Mouse (Mus musculus) layer of hippocampus, adult 9-10 months (tissue): Measurements from ENCODE around the gene Rere.
"Not testable (repeated sequence)": the region's sequence is repeated elsewhere in the genome, so short reads cannot be mapped to it uniquely, and the experiment has no call there.

Source experiments
- DNase-seq: peaks from one replicate; pipeline ENCODE4 v3.0.0; 2022; ENCODE audit warnings: low spot score

Rere gene

DNA sequence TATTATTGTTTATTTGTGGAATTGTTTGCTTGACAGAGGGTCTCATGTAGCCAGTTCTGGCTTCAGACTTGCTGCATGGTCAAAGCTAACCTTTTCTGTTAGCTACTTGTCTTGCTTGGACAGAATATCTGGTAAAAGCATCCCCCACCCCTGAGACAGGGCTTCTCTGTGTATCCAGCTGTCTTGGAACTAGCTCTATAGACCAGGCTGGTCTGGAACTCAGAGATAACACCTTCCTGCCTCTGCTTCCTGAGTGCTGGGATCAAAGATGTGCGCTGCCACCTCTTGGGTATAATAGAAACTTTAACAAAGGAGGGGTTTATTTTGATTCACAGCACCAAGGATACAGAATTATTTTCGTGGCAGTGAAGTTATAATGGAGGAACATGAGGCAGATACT lies 304.4 kb downstream of the Rere start:
- no peak for DNase-seq

DNA sequence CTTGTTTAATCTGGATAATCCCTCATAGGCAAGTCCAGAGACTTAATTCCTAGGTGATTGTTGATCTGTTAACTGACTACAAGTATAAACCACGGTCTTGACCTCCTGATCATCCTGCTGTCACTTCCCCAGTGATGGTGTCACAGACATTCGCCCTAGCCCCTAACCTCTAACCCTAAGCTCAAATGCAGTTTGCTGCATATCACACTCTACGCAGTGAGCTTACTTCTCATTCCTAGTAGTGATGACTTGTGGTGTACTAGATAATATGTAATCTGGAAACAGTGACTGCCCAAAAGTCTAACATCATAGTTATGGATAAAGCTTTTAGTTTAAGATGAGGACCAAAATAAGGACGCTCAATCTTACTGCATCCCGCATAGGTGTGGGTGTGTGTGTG lies 304.8 kb downstream of the Rere start:
- no peak for DNase-seq

DNA sequence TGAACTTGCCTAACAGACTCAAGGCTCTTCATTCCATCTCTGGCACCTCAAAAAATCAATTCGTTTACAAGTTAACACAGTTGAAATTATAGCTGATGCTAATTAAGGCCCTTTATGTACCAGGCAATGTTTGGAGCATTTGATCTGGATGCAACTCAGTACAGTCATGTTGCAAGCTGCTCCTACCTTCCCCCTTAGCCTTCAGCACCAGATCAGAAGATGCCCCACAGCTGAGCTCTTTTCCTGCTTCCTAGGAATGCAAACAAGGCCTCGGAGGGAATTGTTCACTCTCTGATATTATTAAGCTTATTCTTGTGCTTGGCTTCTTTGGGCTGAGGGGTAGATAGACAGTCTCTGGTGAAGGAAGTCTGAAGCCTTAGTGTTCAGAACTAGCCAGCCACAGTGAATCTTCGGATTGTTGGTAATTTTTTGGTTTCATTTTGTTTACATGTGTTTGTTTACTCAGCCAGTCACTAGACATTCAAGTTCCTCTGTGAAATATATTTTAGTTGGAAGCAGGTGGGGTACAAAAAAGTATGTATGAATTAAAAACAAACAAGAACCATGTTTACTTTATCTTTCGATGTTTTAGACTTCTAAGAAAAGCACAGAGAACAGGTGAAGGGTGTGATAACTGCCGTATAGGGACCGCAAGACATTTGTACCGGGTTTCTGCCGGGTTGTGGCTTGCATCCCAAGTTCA lies 306.3 kb downstream of the Rere start:
- DNase-seq = no peak

DNA sequence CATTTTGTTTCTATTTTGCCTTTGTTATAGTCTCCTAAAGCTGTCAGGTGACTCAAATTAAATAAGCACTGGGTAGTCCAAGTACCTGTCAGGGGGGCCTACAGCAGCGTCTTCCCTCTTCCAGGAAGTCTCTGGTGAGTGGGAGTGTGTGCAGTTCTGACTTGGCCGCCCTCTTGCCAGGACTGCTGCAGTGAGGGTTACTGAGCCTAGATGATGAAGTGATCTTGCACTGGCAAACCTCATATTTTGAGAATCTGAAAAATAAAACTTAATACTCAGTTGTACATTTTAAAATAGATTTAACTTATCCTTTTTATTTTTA lies 306.8 kb downstream of the Rere start:
- DNase-seq = no peak

DNA sequence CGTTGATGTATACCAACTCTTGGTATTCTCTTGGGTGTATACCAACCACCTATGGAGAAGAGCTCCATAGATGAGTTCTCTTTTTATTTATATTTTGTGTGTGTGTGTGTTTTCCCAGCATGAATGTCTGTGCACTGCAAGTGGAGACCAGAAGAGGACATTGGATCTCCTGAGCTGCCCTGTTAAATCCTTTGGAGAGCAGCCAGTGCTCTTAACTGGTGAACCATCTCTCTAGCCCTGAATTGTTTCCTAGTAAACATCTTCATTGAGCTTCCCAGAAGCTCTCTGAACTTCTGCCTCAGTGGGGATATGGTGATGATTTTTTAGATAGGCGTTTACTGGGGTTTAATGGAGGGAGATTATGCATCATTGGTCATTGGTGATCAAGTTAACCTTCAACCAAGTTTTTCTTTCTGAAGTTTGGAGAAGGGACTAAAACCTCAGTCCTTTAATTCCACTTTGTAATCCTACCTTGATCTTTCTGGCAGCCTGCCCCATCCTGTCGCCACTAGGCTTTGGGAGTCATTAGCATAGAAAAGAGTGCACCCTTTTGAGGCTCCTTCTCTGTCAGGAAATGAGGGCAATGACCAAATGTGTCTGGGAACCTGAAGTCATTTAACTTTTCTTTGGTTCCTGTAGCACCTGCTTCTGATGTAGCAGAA lies 309.3 kb downstream of the Rere start:
- no peak for DNase-seq

DNA sequence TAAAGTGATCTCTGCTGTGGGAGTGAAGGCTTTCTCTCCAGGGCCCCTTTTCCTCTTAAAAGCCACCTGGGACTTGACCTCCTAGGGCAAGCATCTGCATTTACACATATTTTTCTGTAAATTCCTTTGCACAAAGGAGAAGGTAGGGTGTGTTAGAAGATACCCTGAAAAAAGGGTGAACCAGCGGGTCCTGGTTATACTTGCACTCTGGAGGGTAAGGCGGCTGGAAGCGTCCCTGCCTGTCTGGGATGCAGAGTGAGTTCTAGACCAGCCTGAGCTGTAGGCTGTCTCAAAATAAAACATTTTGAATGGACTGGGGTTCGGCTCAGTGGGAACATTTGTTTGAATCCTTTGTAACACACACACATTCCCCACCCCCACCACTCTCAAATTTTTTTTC lies 310.2 kb downstream of the Rere start:
- no peak for DNase-seq

DNA sequence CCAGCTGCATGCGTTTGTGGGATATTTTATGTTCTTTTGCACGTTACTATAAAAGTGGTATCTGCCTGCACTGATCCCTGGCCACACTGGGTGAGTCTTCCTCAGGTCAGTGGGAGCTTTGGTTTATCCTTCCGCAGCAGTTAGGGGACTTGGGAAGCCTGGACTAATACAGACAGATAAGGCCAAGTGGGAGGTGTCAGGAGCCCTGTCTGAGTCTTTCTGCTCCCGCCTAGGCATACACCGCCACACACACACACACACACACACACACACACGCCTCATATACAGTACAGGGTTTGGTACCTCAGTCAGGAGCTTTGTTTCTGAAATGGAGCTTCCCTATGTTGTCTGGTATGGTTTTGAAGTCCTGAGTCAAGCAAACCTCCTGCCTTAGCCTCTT lies 310.6 kb downstream of the Rere start:
- no peak for DNase-seq

DNA sequence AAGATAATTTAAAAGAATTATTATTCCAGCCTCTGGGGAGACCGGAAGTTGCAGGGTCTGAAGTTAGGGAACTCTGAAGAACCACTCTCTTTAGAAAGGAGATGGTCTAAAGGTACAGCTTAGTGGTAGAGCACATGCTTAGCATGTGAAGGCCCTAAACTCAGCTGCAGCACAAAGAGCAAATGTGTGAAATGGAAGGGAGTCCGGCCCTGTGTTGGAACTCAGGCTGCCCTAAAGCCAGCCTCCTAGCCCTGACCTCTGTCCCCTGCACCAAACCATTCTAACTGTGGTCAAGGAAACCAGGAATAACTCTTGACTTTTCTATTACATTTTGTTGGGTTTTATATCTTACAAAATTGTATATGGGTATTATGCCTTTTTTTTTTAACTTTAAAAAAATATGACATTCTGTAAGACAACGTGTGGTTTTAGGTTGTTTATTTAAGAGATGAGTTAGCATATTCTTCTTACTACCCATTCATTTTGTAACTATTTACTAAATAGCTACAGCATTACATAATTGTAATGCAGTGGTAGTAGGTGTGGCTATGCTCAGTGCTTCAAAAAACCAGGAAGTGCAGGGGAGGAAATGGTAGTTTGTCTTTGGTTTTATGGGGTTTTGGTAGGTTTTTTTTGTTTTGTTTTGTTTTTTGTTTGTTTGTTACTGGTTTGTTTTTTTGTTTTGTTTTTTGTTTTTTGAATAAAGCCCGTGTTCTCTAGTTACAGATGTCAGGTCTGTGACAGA lies 312.2 kb downstream of the Rere start:
- DNase-seq = no peak

DNA sequence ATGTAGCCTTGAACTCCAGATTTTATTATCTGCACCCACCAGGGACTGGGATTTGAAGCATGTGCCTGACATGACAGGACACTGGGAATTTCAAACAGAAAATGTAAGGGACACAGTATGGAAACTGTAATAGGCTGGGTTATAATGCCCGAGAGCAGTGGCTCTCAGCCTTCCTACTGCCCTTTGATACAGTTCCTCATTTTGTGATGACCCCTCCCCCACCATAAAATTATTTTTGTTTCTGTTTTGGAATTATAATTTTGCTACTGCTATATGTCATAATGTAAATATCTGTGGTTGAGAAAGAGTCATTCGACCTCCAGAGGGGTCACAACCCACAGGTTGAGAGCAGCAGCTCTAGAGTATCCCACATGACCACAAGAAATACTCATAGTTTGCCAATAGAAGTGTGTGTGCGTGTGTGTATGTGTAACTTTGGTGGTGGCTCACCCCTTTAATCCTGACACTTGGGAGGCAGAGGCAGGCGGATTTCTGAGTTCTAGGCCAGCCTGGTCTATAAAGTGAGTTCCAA lies 312.9 kb downstream of the Rere start:
- no peak for DNase-seq

DNA sequence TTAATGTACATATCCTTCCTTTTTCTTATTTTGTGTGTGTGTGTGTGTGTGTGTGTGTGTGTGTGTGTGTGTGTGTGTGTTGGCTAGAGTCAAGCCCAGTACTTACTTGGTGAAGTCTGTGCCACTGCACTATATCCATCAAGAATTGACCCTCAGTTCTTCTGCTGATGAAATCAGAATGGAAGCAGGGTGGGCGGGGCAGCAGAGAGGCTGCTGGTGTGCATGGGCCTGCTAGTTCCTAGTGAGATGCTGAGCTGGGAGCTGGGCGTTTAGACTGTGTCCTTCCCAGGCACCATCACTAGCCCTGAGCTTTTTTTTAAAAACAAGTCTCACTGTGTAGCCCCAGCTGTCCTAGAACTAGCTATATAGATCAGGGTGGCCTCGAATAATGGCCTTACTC lies 313.6 kb downstream of the Rere start:
- DNase-seq = no peak

DNA sequence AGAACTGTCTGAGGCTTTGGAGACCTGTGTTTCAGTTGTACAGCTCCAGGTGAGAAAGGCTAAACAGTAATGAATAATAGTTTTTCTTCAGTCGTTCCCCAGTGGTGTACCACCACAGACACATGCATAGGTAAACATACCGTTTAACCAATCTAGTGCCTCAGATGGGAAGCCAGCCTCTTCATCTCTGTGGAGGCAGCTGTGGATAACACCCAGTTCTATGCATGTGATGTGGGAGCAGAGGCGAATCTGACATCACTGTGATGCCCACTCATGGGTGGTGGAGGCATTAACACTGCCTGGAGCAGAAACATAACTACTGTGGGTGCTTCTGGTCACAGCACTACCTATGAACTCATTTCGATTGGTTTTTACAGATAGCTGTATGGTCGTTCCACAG lies 314.5 kb downstream of the Rere start:
- DNase-seq = no peak

DNA sequence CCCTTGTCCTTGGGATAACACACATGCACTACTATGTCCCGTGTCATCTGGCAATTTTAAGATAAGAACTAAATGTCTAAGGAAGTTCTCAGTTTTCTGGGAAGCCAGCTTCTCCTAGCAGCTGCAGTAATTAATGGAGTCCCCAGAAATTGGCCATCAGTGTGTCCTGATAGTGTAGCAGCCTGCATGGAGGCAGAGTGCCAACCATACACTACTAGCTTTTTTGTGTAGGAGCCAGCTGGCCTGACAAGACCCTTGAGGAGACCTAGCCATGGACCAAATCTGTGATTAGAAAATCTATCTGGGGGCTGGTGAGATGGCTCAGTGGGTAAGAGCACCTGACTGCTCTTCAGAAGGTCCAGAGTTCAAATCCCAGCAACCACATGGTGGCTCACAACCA lies 317.2 kb downstream of the Rere start:
- DNase-seq = no peak

DNA sequence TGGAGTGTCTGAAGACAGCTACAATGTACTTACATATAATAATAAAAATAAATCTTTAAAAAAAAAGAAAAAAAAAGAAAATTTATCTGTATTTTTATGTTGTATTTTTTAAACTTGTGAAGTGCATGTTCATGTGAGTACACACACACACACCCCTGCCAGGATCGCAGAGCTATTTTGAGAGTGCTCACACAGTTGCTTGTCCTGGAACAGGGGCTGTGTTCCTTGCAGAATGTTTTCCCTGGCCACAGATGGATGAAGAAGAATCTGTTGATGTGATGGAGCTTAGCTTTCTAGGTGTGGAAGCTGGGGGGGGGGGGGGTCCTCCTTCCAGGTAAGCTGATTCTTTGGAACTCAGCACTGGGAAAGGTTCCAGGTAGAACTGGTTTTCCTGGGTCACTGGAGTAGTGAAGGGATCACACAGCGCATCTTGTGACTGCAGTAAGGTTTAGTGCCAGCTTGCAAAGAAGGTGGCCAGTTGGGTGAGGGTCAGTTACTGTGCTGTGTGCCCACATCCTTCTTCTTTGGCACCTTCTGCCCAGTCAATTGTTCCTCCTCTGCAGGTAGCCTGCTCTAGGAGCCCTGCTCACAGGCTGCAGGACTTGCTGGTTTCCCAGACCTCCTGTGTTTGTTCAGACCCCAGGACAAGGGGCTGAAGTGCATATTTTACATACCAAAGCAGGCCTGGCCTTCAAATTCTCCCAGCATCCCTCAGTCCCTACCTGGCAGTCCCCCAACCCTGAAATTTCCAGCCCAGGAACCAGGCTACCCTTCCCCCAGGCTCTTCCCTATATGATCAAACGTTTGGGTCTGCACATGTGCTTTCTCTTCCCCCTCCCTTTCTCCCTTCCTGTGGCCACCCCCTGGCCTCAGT lies 317.9 kb downstream of the Rere start:
- no peak for DNase-seq

DNA sequence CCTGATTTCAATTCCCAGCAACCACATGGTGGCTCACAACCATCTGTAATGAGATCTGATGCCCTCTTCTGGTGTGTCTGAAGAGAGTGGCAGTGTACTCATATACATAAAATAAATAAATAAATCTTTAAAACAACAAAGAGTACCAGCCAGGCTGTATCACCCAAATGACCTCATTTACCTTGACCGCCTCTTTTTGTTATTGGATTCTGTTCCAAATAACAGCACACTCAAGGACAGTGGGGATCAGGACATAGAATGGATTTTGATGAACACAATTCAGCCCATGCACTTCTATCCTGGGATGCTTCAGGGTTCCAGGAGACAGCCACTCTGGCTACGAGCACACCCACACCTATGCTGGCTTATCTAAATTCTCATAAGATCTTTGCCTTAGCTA lies 319.1 kb downstream of the Rere start:
- not testable (repeated sequence) for DNase-seq

DNA sequence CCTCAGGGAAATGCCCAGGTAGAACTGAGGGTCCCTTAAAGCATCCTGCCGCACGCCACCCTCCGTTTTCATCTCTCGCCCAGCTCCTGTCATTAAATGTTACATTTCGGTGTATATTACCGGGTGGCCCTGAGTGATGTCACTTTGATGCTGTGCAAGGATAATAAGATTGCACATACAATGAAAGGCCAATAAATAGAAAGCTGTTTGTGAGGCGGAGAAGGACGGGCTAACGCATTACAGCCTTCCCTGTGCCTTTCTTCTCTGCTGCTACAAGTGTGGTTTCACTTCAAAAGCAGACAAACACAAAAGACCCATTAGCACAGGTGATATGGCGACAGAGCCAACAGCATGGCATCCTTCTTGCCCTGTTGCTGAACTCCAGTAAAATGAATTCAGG lies 320.0 kb downstream of the Rere start:
- DNase-seq = no peak

DNA sequence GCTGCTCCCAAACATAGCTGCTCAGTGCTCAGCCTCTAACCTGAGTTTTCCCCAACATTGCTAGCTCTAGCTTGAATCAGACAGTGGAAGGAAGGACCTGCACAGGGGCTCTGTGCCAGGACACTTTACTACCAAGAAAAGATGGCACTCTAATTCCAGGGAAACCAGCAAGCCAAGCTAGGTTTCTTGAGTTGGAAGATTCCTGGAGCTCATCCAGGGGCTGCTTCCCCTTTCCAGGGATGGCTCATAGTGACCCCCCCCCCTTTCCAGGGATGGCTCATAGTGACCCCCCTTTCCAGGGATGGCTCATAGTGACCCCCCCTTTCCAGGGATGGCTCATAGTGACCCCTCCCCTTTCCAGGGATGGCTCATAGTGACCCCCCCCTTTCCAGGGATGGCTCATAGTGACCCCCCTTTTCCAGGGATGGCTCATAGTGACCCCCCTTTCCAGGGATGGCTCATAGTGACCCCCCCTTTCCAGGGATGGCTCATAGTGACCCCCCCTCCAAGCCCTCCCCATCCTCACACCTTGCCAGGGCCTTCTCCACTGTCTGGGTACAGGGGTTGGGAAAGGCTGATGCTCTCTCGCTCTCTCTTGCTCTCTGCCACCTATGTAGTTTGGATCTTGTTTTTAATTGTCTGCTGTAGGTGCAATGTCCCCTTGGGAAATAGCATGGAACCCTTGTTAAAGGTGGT lies 322.1 kb downstream of the Rere start:
- DNase-seq = no peak

DNA sequence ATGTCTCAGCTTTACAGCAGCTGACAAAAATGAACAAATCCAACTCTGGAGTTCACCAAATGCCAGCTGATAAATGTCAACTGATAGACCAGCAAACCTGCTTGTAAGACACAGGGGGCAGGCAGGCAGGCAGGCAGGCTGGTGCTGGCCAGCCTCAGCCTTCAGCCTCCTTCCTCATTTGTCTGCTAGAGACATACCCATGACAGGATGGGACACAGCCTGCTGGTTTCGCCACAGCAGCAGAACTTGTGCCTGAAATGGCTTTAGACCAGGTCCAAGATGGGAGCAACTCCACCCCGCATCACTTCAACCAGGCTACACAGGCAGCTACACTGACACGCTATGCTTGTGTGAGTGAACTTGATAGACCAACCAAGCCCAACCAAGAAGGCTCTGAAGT lies 324.4 kb downstream of the Rere start:
- no peak for DNase-seq

DNA sequence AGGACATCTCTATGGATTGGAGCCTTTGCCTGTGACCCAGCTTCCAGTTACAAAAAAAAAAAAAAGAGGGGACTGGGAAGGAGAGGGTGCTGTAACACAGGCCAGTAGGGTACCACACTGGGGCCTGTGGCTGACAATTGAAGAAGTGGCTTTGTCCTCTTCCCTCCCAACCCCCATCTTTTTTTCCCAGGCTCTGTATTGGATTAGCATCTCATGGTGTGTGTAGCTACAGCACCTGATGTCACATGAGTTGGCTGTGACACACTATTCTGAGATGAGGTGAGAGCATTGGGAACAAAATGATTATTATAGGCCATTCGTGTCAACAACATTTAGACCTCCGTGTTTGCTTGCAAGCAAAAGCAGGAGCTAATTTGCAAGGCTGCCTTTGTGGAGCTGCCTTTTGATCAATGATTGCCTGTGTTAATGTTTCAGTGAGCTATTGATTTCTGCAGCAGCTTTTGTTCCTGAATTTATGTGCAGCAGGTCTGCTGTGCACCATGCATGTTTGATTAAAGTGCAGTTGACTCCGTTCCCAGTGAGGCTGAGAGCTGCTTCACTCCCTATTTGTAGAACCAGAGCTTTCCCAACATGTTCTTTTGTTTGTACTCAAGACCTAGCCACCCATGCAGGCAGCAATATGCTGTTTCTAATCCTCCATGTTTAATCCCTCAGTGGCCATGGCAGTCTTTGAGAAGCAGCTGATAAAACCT lies 325.2 kb downstream of the Rere start:
- no peak for DNase-seq

DNA sequence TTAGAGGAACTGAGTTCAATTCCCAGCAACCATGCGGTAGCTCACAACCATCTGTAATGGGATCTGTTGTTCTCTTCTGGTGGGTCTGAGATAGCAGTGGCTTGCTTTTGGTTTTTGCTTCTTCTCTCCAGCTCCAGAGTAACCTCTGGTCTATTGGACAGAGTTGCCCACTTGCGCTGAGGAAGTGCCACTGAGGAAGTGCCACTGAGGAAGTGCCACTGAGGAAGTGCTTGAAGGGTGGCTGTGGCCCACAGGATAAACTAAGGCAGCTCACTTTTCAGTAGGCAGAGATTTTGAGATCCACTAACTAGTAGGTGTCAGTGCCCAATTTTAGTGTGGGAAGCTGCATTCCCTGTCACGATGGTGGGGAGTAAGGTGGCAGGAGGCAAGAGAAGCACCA lies 327.2 kb downstream of the Rere start:
- DNase-seq = no peak

DNA sequence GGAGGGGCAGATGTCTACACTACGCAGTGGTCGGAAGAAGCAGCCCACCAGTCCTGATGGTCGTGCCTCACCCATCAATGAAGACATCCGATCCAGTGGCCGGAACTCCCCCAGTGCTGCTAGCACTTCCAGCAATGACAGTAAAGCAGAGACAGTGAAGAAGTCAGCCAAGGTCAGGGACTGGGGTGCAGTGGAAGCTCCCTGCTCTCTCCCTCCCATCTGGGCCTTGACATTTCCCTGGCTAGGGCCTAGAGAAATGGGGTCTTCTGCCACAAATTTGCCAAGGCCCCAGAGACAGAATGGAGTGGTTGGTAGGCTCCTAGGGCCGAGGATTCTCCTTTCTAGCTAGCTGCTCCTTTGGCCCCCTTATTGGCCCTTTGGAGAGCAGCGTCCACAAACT lies 332.3 kb downstream of the Rere start:
- no peak for DNase-seq
